Mouse (Mus musculus): Measurements from ENCODE around the gene Arsj. TPM values are rescaled to one million over a fixed set of nuclear protein-coding genes. Genes with fewer than 3 reads are reported as not detected.

Arsj gene
- polyA plus RNA-seq, 1 experiment from 2014 or later: 2.7 TPM

- Histone ChIP-seq H3K36me3 (no peaks in the 10 kb centered on the region), H3K27me3 (no peaks in the 10 kb centered on the region), H3K9me3 (no peaks in the 10 kb centered on the region), H3K27ac (no peak overlapping the region), H3K4me3 (replicated peaks) (no peak overlapping the region), H3K4me2 (no peak overlapping the region), H3K4me1 (replicated peaks) (peaks cover 25% of the 10 kb centered on the region), H3K9ac (replicated peaks) (no peak overlapping the region)
- ATAC-seq (ENCODE audit: insufficient number of reproducible peaks, insufficient read depth, low FRiP score, low TSS enrichment, low read depth): no peak
Observed at GRCm38 (mm10) chr3:126370571-126370970, 7.1 kb downstream of the Arsj start.

- peak overlapping the region; percentile 32 for H3K4me2 ChIP-seq
- H3K4me1 ChIP-seq (replicated peaks): peaks cover 18% of the 10 kb centered on the region
- no peaks in the 10 kb centered on the region for H3K27me3 ChIP-seq
- peak overlapping the region; percentile 81 for H3K27ac ChIP-seq
- H3K36me3 ChIP-seq: no peaks in the 10 kb centered on the region
- peak; percentile 95 for ATAC-seq (ENCODE audit: insufficient number of reproducible peaks, insufficient read depth, low FRiP score, low TSS enrichment, low read depth)
- no peak overlapping the region for H3K4me3 ChIP-seq (replicated peaks)
- no peak overlapping the region for H3K9ac ChIP-seq (replicated peaks)
- no peaks in the 10 kb centered on the region for H3K9me3 ChIP-seq
- WGBS: 25% methylated on average over 9 of the region's 9 CpGs
Observed at GRCm38 (mm10) chr3:126372815-126373545, 9.5 kb downstream of the Arsj start.

- 24% methylated on average over 1 of the region's 1 CpGs for WGBS
- H3K9me3 ChIP-seq: no peaks in the 10 kb centered on the region
- H3K4me3 ChIP-seq (replicated peaks): no peak overlapping the region
- H3K27me3 ChIP-seq: no peaks in the 10 kb centered on the region
- H3K4me2 ChIP-seq: no peak overlapping the region
- H3K27ac ChIP-seq: peak overlapping the region; percentile 36; the same call in 1 of the 2 replicates
- no peaks in the 10 kb centered on the region for H3K36me3 ChIP-seq
- no peak for ATAC-seq (ENCODE audit: insufficient number of reproducible peaks, insufficient read depth, low FRiP score, low TSS enrichment, low read depth)
- no peak overlapping the region for H3K9ac ChIP-seq (replicated peaks)
- H3K4me1 ChIP-seq (replicated peaks): peaks cover 18% of the 10 kb centered on the region
Observed at GRCm38 (mm10) chr3:126373721-126374120, 10.2 kb downstream of the Arsj start.

- H3K4me3 ChIP-seq (replicated peaks): no peak overlapping the region
- H3K27me3 ChIP-seq: no peaks in the 10 kb centered on the region
- ATAC-seq (ENCODE audit: insufficient number of reproducible peaks, insufficient read depth, low FRiP score, low TSS enrichment, low read depth): peak; percentile 82; the same call in 1 of the 2 replicates
- peak overlapping the region; percentile 78 for H3K27ac ChIP-seq
- H3K36me3 ChIP-seq: no peaks in the 10 kb centered on the region
- H3K9ac ChIP-seq (replicated peaks): no peak overlapping the region
- peaks cover 10% of the 10 kb centered on the region for H3K4me1 ChIP-seq (replicated peaks)
- H3K9me3 ChIP-seq: no peaks in the 10 kb centered on the region
- WGBS: 23% methylated on average over 6 of the region's 6 CpGs
- H3K4me2 ChIP-seq: peak overlapping the region; percentile 8; the same call in 1 of the 2 replicates
Observed at GRCm38 (mm10) chr3:126379252-126379651, 15.8 kb downstream of the Arsj start.

- 66% methylated on average over 2 of the region's 2 CpGs for WGBS
Observed at GRCm38 (mm10) chr3:126379702-126380101, 16.2 kb downstream of the Arsj start.

GRCm38 (mm10) chr3:126383276-126383675, 19.8 kb downstream of the Arsj start:
- Histone ChIP-seq H3K4me3 (replicated peaks) (no peak overlapping the region), H3K36me3 (no peaks in the 10 kb centered on the region), H3K4me1 (replicated peaks) (peaks cover 19% of the 10 kb centered on the region), H3K9ac (replicated peaks) (no peak overlapping the region), H3K4me2 (no peak overlapping the region), H3K9me3 (no peaks in the 10 kb centered on the region), H3K27ac (no peak overlapping the region), H3K27me3 (no peaks in the 10 kb centered on the region)
- ATAC-seq (ENCODE audit: insufficient number of reproducible peaks, insufficient read depth, low FRiP score, low TSS enrichment, low read depth): no peak
- 90% methylated on average over 6 of the region's 6 CpGs for WGBS

More at GRCm38 (mm10) chr3:126379702-126380101, 16.2 kb downstream of the Arsj start:
- Histone ChIP-seq H3K27me3 (no peaks in the 10 kb centered on the region), H3K4me1 (replicated peaks) (peaks cover 12% of the 10 kb centered on the region), H3K4me2 (no peak overlapping the region), H3K9me3 (no peaks in the 10 kb centered on the region), H3K9ac (replicated peaks) (no peak overlapping the region), H3K27ac (no peak overlapping the region; the same call in 1 of the 2 replicates), H3K36me3 (no peaks in the 10 kb centered on the region), H3K4me3 (replicated peaks) (no peak overlapping the region)
- no peak; the same call in 1 of the 2 replicates for ATAC-seq (ENCODE audit: insufficient number of reproducible peaks, insufficient read depth, low FRiP score, low TSS enrichment, low read depth)

- no peak overlapping the region for H3K4me3 ChIP-seq (replicated peaks)
- H3K36me3 ChIP-seq: no peaks in the 10 kb centered on the region
- H3K4me1 ChIP-seq (replicated peaks): peaks cover 10% of the 10 kb centered on the region
- H3K27ac ChIP-seq: peak overlapping the region; percentile 19; the same call in 1 of the 2 replicates
- H3K27me3 ChIP-seq: no peaks in the 10 kb centered on the region
- no peaks in the 10 kb centered on the region for H3K9me3 ChIP-seq
- H3K4me2 ChIP-seq: no peak overlapping the region
- peak; percentile 52; the same call in 1 of the 2 replicates for ATAC-seq (ENCODE audit: insufficient number of reproducible peaks, insufficient read depth, low FRiP score, low TSS enrichment, low read depth)
- WGBS: 59% methylated on average over 14 of the region's 14 CpGs
- no peak overlapping the region for H3K9ac ChIP-seq (replicated peaks)
Observed at GRCm38 (mm10) chr3:126384657-126385438, 21.4 kb downstream of the Arsj start.

GRCm38 (mm10) chr3:126397451-126397850, 34.0 kb downstream of the Arsj start:
- Histone ChIP-seq H3K4me3 (replicated peaks) (no peak overlapping the region), H3K36me3 (no peaks in the 10 kb centered on the region), H3K27ac (no peak overlapping the region), H3K9me3 (no peaks in the 10 kb centered on the region), H3K4me2 (no peak overlapping the region), H3K9ac (replicated peaks) (no peak overlapping the region), H3K27me3 (no peaks in the 10 kb centered on the region), H3K4me1 (replicated peaks) (no peaks in the 10 kb centered on the region)
- WGBS: 76% methylated on average over 2 of the region's 2 CpGs
- ATAC-seq (ENCODE audit: insufficient number of reproducible peaks, insufficient read depth, low FRiP score, low TSS enrichment, low read depth): no peak

- H3K9ac ChIP-seq (replicated peaks): no peak overlapping the region
- no peak overlapping the region for H3K4me2 ChIP-seq
- no peaks in the 10 kb centered on the region for H3K27me3 ChIP-seq
- no peak overlapping the region for H3K27ac ChIP-seq
- no peaks in the 10 kb centered on the region for H3K36me3 ChIP-seq
- WGBS: 78% methylated on average over 7 of the region's 7 CpGs
- H3K4me3 ChIP-seq (replicated peaks): no peak overlapping the region
- ATAC-seq (ENCODE audit: insufficient number of reproducible peaks, insufficient read depth, low FRiP score, low TSS enrichment, low read depth): no peak
- no peaks in the 10 kb centered on the region for H3K9me3 ChIP-seq
- no peaks in the 10 kb centered on the region for H3K4me1 ChIP-seq (replicated peaks)
Observed at GRCm38 (mm10) chr3:126397985-126398630, 34.6 kb downstream of the Arsj start.

GRCm38 (mm10) chr3:126400726-126401125, 37.2 kb downstream of the Arsj start:
- H3K9ac ChIP-seq (replicated peaks): no peak overlapping the region
- ATAC-seq (ENCODE audit: insufficient number of reproducible peaks, insufficient read depth, low FRiP score, low TSS enrichment, low read depth): no peak
- WGBS: 77% methylated on average over 4 of the region's 4 CpGs
- no peak overlapping the region for H3K27ac ChIP-seq
- H3K36me3 ChIP-seq: no peaks in the 10 kb centered on the region
- H3K9me3 ChIP-seq: no peaks in the 10 kb centered on the region
- H3K4me2 ChIP-seq: no peak overlapping the region
- H3K4me1 ChIP-seq (replicated peaks): no peaks in the 10 kb centered on the region
- no peaks in the 10 kb centered on the region for H3K27me3 ChIP-seq
- no peak overlapping the region for H3K4me3 ChIP-seq (replicated peaks)

- no peak overlapping the region for H3K4me3 ChIP-seq (replicated peaks)
- H3K27ac ChIP-seq: no peak overlapping the region
- H3K4me1 ChIP-seq (replicated peaks): no peaks in the 10 kb centered on the region
- no peaks in the 10 kb centered on the region for H3K9me3 ChIP-seq
- H3K27me3 ChIP-seq: no peaks in the 10 kb centered on the region
- 31% methylated on average over 3 of the region's 3 CpGs for WGBS
- no peak overlapping the region for H3K4me2 ChIP-seq
- no peak overlapping the region for H3K9ac ChIP-seq (replicated peaks)
- no peaks in the 10 kb centered on the region for H3K36me3 ChIP-seq
- ATAC-seq (ENCODE audit: insufficient number of reproducible peaks, insufficient read depth, low FRiP score, low TSS enrichment, low read depth): 0 out of 2 replicates have a peak, but pooled peaks have one; percentile 5
Observed at GRCm38 (mm10) chr3:126402836-126403235, 39.4 kb downstream of the Arsj start.
